7 mouse cellular contexts compared by ENCODE assay signal in genomic region chr17:48418174-48418573, GRCm38 (mm10). TPM values are rescaled to one million over a fixed set of nuclear protein-coding genes. Genes with fewer than 3 reads are reported as not detected.
A peak's percentile ranks its signal among the peaks of the same experiment; 100 is the strongest.
DNase-seq lines count a peak whose midpoint lies in the region; ATAC-seq and TF ChIP-seq lines count a peak whose summit lies in the region.

No protein-coding gene starts in this region.

- no peaks in the 10 kb centered on the region for H3K27me3 ChIP-seq in spleen, adult 2 months (ENCODE audit: control insufficient read depth, insufficient read depth, low read length)
- no peaks in the 10 kb centered on the region for H3K27me3 ChIP-seq in intestine, embryonic 14.5 days (replicated peaks; ENCODE audit: control insufficient read depth, insufficient read depth, low read length)
- H3K27me3 ChIP-seq in liver, embryonic 12.5 days (replicated peaks), result no peaks in the 10 kb centered on the region

- peak overlapping the region; percentile 22 for H3K4me2 ChIP-seq in intestine, embryonic 14.5 days (ENCODE audit: low read length)
- H3K4me2 ChIP-seq in liver, embryonic 12.5 days, result peak overlapping the region; percentile 54

- peak; percentile 76 for ATAC-seq in intestine, embryonic 14.5 days (replicated peaks; ENCODE audit: low FRiP score, low TSS enrichment, low read depth)
- peak; percentile 38; the same call in 1 of the 2 replicates for ATAC-seq in liver, embryonic 12.5 days

- H3K4me3 ChIP-seq in spleen, adult 2 months (ENCODE audit: extremely low read depth, insufficient read depth, insufficient read length), result no peak overlapping the region
- H3K4me3 ChIP-seq in intestine, embryonic 14.5 days (ENCODE audit: low read depth, low read length), result no peak overlapping the region
- H3K4me3 ChIP-seq in liver, embryonic 12.5 days, result peak overlapping the region; percentile 25; the same call in 1 of the 2 replicates

- H3K36me3 ChIP-seq in spleen, adult 2 months (ENCODE audit: control insufficient read depth, insufficient read depth, low read length), result peaks cover 22% of the 10 kb centered on the region
- peaks cover 39% of the 10 kb centered on the region for H3K36me3 ChIP-seq in intestine, embryonic 14.5 days (ENCODE audit: control insufficient read depth, insufficient read depth, low read length)
- peaks cover 61% of the 10 kb centered on the region for H3K36me3 ChIP-seq in liver, embryonic 12.5 days

- no peak for TF ChIP-seq CTCF in spleen, adult 2 months (IDR thresholded peaks at IDR 0.05; ENCODE audit: extremely low read depth, insufficient read depth, insufficient read length, insufficient replicate concordance)

- H3K9ac ChIP-seq in intestine, embryonic 14.5 days (ENCODE audit: low read length), result no peak overlapping the region
- peak overlapping the region; percentile 6; the same call in 1 of the 2 replicates for H3K9ac ChIP-seq in liver, embryonic 12.5 days

- peaks cover 10% of the 10 kb centered on the region; the same call in 1 of the 2 replicates for H3K4me1 ChIP-seq in spleen, adult 2 months (ENCODE audit: control insufficient read depth, insufficient read depth, insufficient read length)
- H3K4me1 ChIP-seq in intestine, embryonic 14.5 days (replicated peaks; ENCODE audit: control insufficient read depth, insufficient read depth, low read length), result 0 out of 2 replicates have a peak, but pooled peaks cover 2% of the 10 kb centered on the region
- H3K4me1 ChIP-seq in liver, embryonic 12.5 days, result peaks cover 46% of the 10 kb centered on the region

- H3K9me3 ChIP-seq in intestine, embryonic 14.5 days (ENCODE audit: control insufficient read depth, low read length), result no peaks in the 10 kb centered on the region
- no peaks in the 10 kb centered on the region for H3K9me3 ChIP-seq in liver, embryonic 12.5 days (replicated peaks)

- DNase-seq in spleen, adult 2 months (ENCODE audit: low read depth in 1 of 2, low spot score in 2 of 2), result no peak
- no peak for DNase-seq in spleen, postnatal 14 days (ENCODE audit: low spot score in 2 of 2)
- DNase-seq in intestine, embryonic 14.5 days (ENCODE audit: low spot score), result no peak
- no peak for DNase-seq in adrenal gland, postnatal 25 days
- DNase-seq in frontal cortex, postnatal 10 days (ENCODE audit: low spot score in 2 of 2), result no peak
- DNase-seq in ovary, postnatal 10 days (ENCODE audit: low spot score), result no peak

- 22% methylated on average over 7 of the region's 7 CpGs for WGBS in spleen, adult 2 months
- 62% methylated on average over 7 of the region's 7 CpGs for WGBS in intestine, embryonic 14.5 days
- 12% methylated on average over 7 of the region's 7 CpGs for WGBS in liver, embryonic 12.5 days (ENCODE audit: insufficient replicate concordance)

- TF ChIP-seq POLR2A in spleen, adult 2 months (IDR thresholded peaks at IDR 0.05; ENCODE audit: low read depth, low read length), result no peak

- peak overlapping the region; percentile 34 for H3K27ac ChIP-seq in spleen, adult 2 months (ENCODE audit: insufficient read depth, low read length)
- peak overlapping the region; percentile 34 for H3K27ac ChIP-seq in intestine, embryonic 14.5 days (ENCODE audit: low read depth)
- H3K27ac ChIP-seq in liver, embryonic 12.5 days, result peak overlapping the region; percentile 57

RNA-seq across cellular contexts. Expression of gene Oard1, which starts 8.4 kb away (rescaled TPM):
- 6.6 and 7.7 TPM in 2 replicates for polyA plus RNA-seq in spleen, adult 2 months (2012; rRNA removed)
- 72.4 and 77.7 TPM in 2 replicates for polyA plus RNA-seq in intestine, embryonic 14.5 days (2014; fragmentation: Nextera tagmentation; extraction: Ambion mirVana)
- polyA plus RNA-seq in liver, embryonic 12.5 days (2016; fragmentation: Nextera tagmentation; extraction: Ambion mirVana), result 56.5 and 58.1 TPM in 2 replicates
- total RNA-seq in adrenal gland, postnatal 25 days (2021), result 21.5 and 31.2 TPM in 2 replicates

RNA-seq across cellular contexts. Expression of gene Nfya, which starts 8.5 kb away (rescaled TPM):
- polyA plus RNA-seq in spleen, adult 2 months (2012; rRNA removed), result 80.3 and 93.1 TPM in 2 replicates
- polyA plus RNA-seq in intestine, embryonic 14.5 days (2014; fragmentation: Nextera tagmentation; extraction: Ambion mirVana), result 21.4 and 24.0 TPM in 2 replicates
- polyA plus RNA-seq in liver, embryonic 12.5 days (2016; fragmentation: Nextera tagmentation; extraction: Ambion mirVana), result 10.9 and 11.3 TPM in 2 replicates
- total RNA-seq in adrenal gland, postnatal 25 days (2021), result 36.6 and 39.2 TPM in 2 replicates

RNA-seq across cellular contexts. Expression of gene Apobec2, which starts 14.6 kb away (rescaled TPM):
- 0.29 and 0.42 TPM in 2 replicates for polyA plus RNA-seq in spleen, adult 2 months (2012; rRNA removed)
- polyA plus RNA-seq in intestine, embryonic 14.5 days (2014; fragmentation: Nextera tagmentation; extraction: Ambion mirVana), result 2.4 and 3.3 TPM in 2 replicates
- 0.83 and 1.2 TPM in 2 replicates for polyA plus RNA-seq in liver, embryonic 12.5 days (2016; fragmentation: Nextera tagmentation; extraction: Ambion mirVana)
- total RNA-seq in adrenal gland, postnatal 25 days (2021), result 1.3 and 1.5 TPM in 2 replicates

RNA-seq across cellular contexts. Expression of gene Tspo2, which starts 33.1 kb away (rescaled TPM):
- 107 and 121 TPM in 2 replicates for polyA plus RNA-seq in spleen, adult 2 months (2012; rRNA removed)
- 1.6 and 1.7 TPM in 2 replicates for polyA plus RNA-seq in intestine, embryonic 14.5 days (2014; fragmentation: Nextera tagmentation; extraction: Ambion mirVana)
- 123 and 126 TPM in 2 replicates for polyA plus RNA-seq in liver, embryonic 12.5 days (2016; fragmentation: Nextera tagmentation; extraction: Ambion mirVana)
- total RNA-seq in adrenal gland, postnatal 25 days (2021), result not detected in 2 replicates

RNA-seq across cellular contexts. Expression of gene Unc5cl, which starts 36.5 kb away (rescaled TPM):
- 8.5 and 10.6 TPM in 2 replicates for polyA plus RNA-seq in spleen, adult 2 months (2012; rRNA removed)
- 33.5 and 37.0 TPM in 2 replicates for polyA plus RNA-seq in intestine, embryonic 14.5 days (2014; fragmentation: Nextera tagmentation; extraction: Ambion mirVana)
- 2.6 and 3.4 TPM in 2 replicates for polyA plus RNA-seq in liver, embryonic 12.5 days (2016; fragmentation: Nextera tagmentation; extraction: Ambion mirVana)
- not detected in 2 replicates for total RNA-seq in adrenal gland, postnatal 25 days (2021)
